Mouse (Mus musculus) MEL (cell line): Measurements from ENCODE around the gene Shisa8.

Source experiments
- E2F4 ChIP-seq: IDR thresholded peaks from 2 replicates; pipeline ENCODE4 v1.6.1; 2011; ENCODE audit warnings: low read depth, low read length, improper control_type of control experiment, borderline replicate concordance
- ETS1 ChIP-seq: IDR thresholded peaks from 2 replicates; pipeline ENCODE4 v1.6.1; 2012; ENCODE audit warnings: low read depth, mild to moderate bottlenecking, inconsistent platforms, low read length, improper control_type of control experiment, moderate library complexity
- KAT2A ChIP-seq: conservative IDR thresholded peaks from 2 replicates; pipeline ENCODE4 v1.6.1; 2012; ENCODE audit warnings: low read depth, low read length, improper control_type of control experiment, inconsistent platforms

DNA sequence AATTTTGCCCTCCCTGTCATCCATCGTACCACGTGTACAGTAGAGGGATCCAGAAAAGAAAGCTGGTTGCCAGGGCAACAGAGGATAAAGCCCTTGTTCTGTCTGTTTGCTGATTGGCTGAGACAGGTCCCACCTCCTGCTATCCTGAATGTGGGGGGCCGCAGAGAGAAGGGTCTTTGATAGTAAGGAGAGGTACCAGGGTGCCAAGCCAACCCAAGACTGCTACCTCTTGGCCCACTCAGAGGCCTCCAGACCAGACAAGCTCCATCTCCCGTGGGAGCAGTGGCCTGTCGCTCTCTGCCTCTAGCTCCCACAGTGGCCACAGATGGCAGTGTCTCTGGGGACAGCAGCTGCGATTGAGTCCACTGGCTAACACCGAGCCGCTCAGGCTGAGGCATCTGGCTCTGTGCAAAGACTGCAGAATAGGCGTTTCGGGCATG lies 43.3 kb upstream of the Shisa8 start:
- TF ChIP-seq KAT2A (no peak), E2F4 (no peak), ETS1 (no peak)
